Mouse (Mus musculus) forebrain, embryonic 11.5 days (tissue): ENCODE measurements around the gene Tnpo1. TPM values are rescaled to one million over a fixed set of nuclear protein-coding genes. Genes with fewer than 3 reads are reported as not detected.

Experiments used
- ATAC-seq: fragments of 200-750 bp; cut with Nextera tagmentation; replicated peaks from 2 replicates; pipeline ENCODE4 v1.8.0; 2017; ENCODE audit warnings: moderate TSS enrichment; ENCODE audit not compliant: low FRiP score
- DNase-seq: peaks from one replicate; pipeline ENCODE4 v3.0.0-alpha.2; 2017; ENCODE audit warnings: low spot score
- H3K27ac ChIP-seq: fragments of 300-500 bp; sonication (generic); 2 replicates; pipeline ENCODE4 v1.5.1; 2014; ENCODE audit warnings: low read depth, low read length
- H3K27me3 ChIP-seq: fragments of 300-500 bp; sonication (generic); 2 replicates; pipeline ENCODE4 v1.6.1; 2014; ENCODE audit warnings: mild to moderate bottlenecking, low read length, mixed read lengths; ENCODE audit not compliant: control insufficient read depth, insufficient read depth
- H3K36me3 ChIP-seq: fragments of 300-500 bp; sonication (generic); 2 replicates; pipeline ENCODE4 v1.6.1; 2014; ENCODE audit warnings: mild to moderate bottlenecking, low read length, moderate library complexity, mixed read lengths; ENCODE audit not compliant: control insufficient read depth, insufficient read depth
- H3K4me1 ChIP-seq: fragments of 300-500 bp; sonication (generic); replicated peaks from 2 replicates; pipeline ENCODE4 v1.6.1; 2014; ENCODE audit warnings: low read length, mixed read lengths; ENCODE audit not compliant: control insufficient read depth, insufficient read depth
- H3K4me2 ChIP-seq: fragments of 300-500 bp; sonication (generic); 2 replicates; pipeline ENCODE4 v1.6.1; 2014; ENCODE audit warnings: low read depth, mild to moderate bottlenecking, low read length, moderate library complexity, mixed read lengths; ENCODE audit not compliant: severe bottlenecking
- H3K4me3 ChIP-seq: fragments of 300-500 bp; sonication (generic); 2 replicates; pipeline ENCODE4 v1.5.1; 2014; ENCODE audit warnings: low read depth, low read length
- H3K9ac ChIP-seq: fragments of 300-500 bp; sonication (generic); 2 replicates; pipeline ENCODE4 v1.6.1; 2014; ENCODE audit warnings: low read length
- H3K9me3 ChIP-seq: fragments of 300-500 bp; sonication (generic); 2 replicates; pipeline ENCODE4 v1.6.1; 2016; ENCODE audit warnings: low read length, mixed read lengths; ENCODE audit not compliant: control insufficient read depth
- WGBS: fragments of 180-500 bp; shearing (Covaris S2); extraction: QIAGEN DNeasy Blood & Tissue Kit; methylation state at CpG from one replicate; pipeline ENCODE4 v1.1.7; 2014; 5-methylcytosine and 5-hydroxymethylcytosine counted together
- polyA plus RNA-seq: library from polyadenylated mRNA; unstranded; fragments of >200 nt; fragmentation: Nextera tagmentation; extraction: Ambion mirVana; gene quantifications from 2 replicates; pipeline ENCODE4 v1.2.1, GENCODE M21; 2014

Tnpo1 gene
- polyA plus RNA-seq, 1 experiment from 2014 or later: 60.2 TPM

GRCm38 (mm10) chr13:98877165-98877564, 49.0 kb downstream of the Tnpo1 start:
- no peak overlapping the region for H3K4me2 ChIP-seq
- no peaks in the 10 kb centered on the region for H3K9me3 ChIP-seq
- H3K4me1 ChIP-seq: no peaks in the 10 kb centered on the region
- 97% methylated on average over 2 of the region's 2 CpGs for WGBS
- H3K9ac ChIP-seq: no peak overlapping the region
- H3K36me3 ChIP-seq: peaks cover 12% of the 10 kb centered on the region; the same call in 1 of the 2 replicates
- no peaks in the 10 kb centered on the region for H3K27me3 ChIP-seq
- DNase-seq (no peak), ATAC-seq (no peak)
- H3K4me3 ChIP-seq: no peak overlapping the region
- no peak overlapping the region for H3K27ac ChIP-seq

- H3K27ac ChIP-seq: no peak overlapping the region
- no peaks in the 10 kb centered on the region for H3K4me1 ChIP-seq
- ATAC-seq (no peak), DNase-seq (no peak)
- H3K36me3 ChIP-seq: peaks cover 6% of the 10 kb centered on the region; the same call in 1 of the 2 replicates
- no peak overlapping the region for H3K9ac ChIP-seq
- no peaks in the 10 kb centered on the region for H3K9me3 ChIP-seq
- H3K4me2 ChIP-seq: no peak overlapping the region
- 93% methylated on average over 3 of the region's 3 CpGs for WGBS
- no peaks in the 10 kb centered on the region for H3K27me3 ChIP-seq
- no peak overlapping the region for H3K4me3 ChIP-seq
Measured at GRCm38 (mm10) chr13:98874727-98875126, 51.5 kb downstream of the Tnpo1 start.

GRCm38 (mm10) chr13:98872273-98872847, 53.8 kb downstream of the Tnpo1 start:
- H3K27me3 ChIP-seq: no peaks in the 10 kb centered on the region
- H3K27ac ChIP-seq: 0 out of 2 replicates have a peak overlapping the region, but pooled peaks have one; percentile 26
- DNase-seq (no peak), ATAC-seq (no peak)
- no peak overlapping the region for H3K4me2 ChIP-seq
- whole genome bisulfite sequencing: 69% methylated on average over 7 of the region's 7 CpGs
- peaks cover 10% of the 10 kb centered on the region; the same call in 1 of the 2 replicates for H3K36me3 ChIP-seq
- H3K4me3 ChIP-seq: no peak overlapping the region
- no peaks in the 10 kb centered on the region for H3K9me3 ChIP-seq
- H3K9ac ChIP-seq: no peak overlapping the region
- no peaks in the 10 kb centered on the region for H3K4me1 ChIP-seq

GRCm38 (mm10) chr13:98871263-98871662, 54.9 kb downstream of the Tnpo1 start:
- H3K4me3 ChIP-seq: no peak overlapping the region
- H3K9ac ChIP-seq: no peak overlapping the region
- no peak overlapping the region for H3K27ac ChIP-seq
- DNase-seq (no peak), ATAC-seq (no peak)
- H3K36me3 ChIP-seq: peaks cover 10% of the 10 kb centered on the region; the same call in 1 of the 2 replicates
- no peaks in the 10 kb centered on the region for H3K9me3 ChIP-seq
- H3K4me2 ChIP-seq: no peak overlapping the region
- H3K4me1 ChIP-seq: no peaks in the 10 kb centered on the region
- WGBS: 66% methylated on average over 1 of the region's 1 CpGs
- H3K27me3 ChIP-seq: no peaks in the 10 kb centered on the region

- H3K9ac ChIP-seq: no peak overlapping the region
- 93% methylated on average over 9 of the region's 9 CpGs for WGBS
- no peak overlapping the region for H3K4me2 ChIP-seq
- DNase-seq (no peak), ATAC-seq (no peak)
- no peak overlapping the region for H3K27ac ChIP-seq
- H3K4me3 ChIP-seq: no peak overlapping the region
- no peaks in the 10 kb centered on the region for H3K27me3 ChIP-seq
- no peaks in the 10 kb centered on the region for H3K4me1 ChIP-seq
- H3K9me3 ChIP-seq: no peaks in the 10 kb centered on the region
- H3K36me3 ChIP-seq: peaks cover 8% of the 10 kb centered on the region; the same call in 1 of the 2 replicates
Measured at GRCm38 (mm10) chr13:98868236-98868923, 57.8 kb downstream of the Tnpo1 start.

- ATAC-seq: no peak
- WGBS: 74% methylated on average over 2 of the region's 2 CpGs
- no peak overlapping the region for H3K27ac ChIP-seq
- H3K4me2 ChIP-seq: no peak overlapping the region
- H3K4me1 ChIP-seq: no peaks in the 10 kb centered on the region
- no peaks in the 10 kb centered on the region for H3K27me3 ChIP-seq
- H3K9ac ChIP-seq: no peak overlapping the region
- H3K36me3 ChIP-seq: peaks cover 8% of the 10 kb centered on the region; the same call in 1 of the 2 replicates
- no peak overlapping the region for H3K4me3 ChIP-seq
- H3K9me3 ChIP-seq: no peaks in the 10 kb centered on the region
- peak; percentile 60 for DNase-seq
Measured at GRCm38 (mm10) chr13:98867810-98868209, 58.4 kb downstream of the Tnpo1 start.

GRCm38 (mm10) chr13:98855291-98855690, 70.9 kb downstream of the Tnpo1 start:
- no peaks in the 10 kb centered on the region for H3K9me3 ChIP-seq
- H3K36me3 ChIP-seq: peaks cover 21% of the 10 kb centered on the region; the same call in 1 of the 2 replicates
- ATAC-seq: no peak

GRCm38 (mm10) chr13:98845794-98846193, 80.4 kb downstream of the Tnpo1 start:
- no peak overlapping the region for H3K9ac ChIP-seq
- no peak for DNase-seq
- no peaks in the 10 kb centered on the region for H3K4me1 ChIP-seq
- H3K36me3 ChIP-seq: peaks cover 9% of the 10 kb centered on the region; the same call in 1 of the 2 replicates
- H3K9me3 ChIP-seq: no peaks in the 10 kb centered on the region
- no peaks in the 10 kb centered on the region for H3K27me3 ChIP-seq
- H3K27ac ChIP-seq: no peak overlapping the region
- 86% methylated on average over 1 of the region's 1 CpGs for WGBS
- H3K4me2 ChIP-seq: no peak overlapping the region
- H3K4me3 ChIP-seq: no peak overlapping the region
- ATAC-seq: no peak

More at GRCm38 (mm10) chr13:98855291-98855690, 70.9 kb downstream of the Tnpo1 start:
- no peak overlapping the region for H3K4me3 ChIP-seq
- DNase-seq: no peak
- H3K9ac ChIP-seq: no peak overlapping the region
- 91% methylated on average over 8 of the region's 8 CpGs for WGBS
- H3K4me2 ChIP-seq: no peak overlapping the region
- no peaks in the 10 kb centered on the region for H3K4me1 ChIP-seq
- H3K27me3 ChIP-seq: no peaks in the 10 kb centered on the region
- no peak overlapping the region for H3K27ac ChIP-seq
